In the genomic region with DNA sequence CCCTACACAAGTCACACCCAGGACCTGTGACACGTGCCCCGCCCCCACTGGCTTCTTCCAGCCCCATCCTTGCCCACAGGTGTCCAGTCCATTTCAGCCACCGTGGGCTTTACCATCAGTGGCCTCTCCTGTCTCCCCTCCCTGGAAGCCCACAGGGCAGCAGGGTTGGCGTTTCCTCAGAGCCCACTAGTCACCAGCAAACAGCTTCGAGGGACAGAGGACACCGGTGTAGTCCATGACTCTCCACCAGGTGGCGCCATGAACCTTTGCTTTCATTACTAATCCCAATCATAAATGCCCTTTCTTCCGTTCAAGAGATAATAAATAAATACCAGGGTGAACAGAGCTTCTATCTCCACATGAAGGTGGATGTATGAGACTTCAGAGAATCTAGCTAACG, we compare ENCODE assay signal across 9 mouse cellular contexts. TPM values are rescaled to one million over a fixed set of nuclear protein-coding genes. Genes with fewer than 3 reads are reported as not detected.
DNase-seq lines count a peak whose midpoint lies in the region; ATAC-seq and TF ChIP-seq lines count a peak whose summit lies in the region.
"Had no signal": no experiment of that assay in that cellular context is flagged by ENCODE, and none has a peak within 500 bp of the region (broad histone marks: within the 10 kb centered on the region; RNA-seq: fewer than 3 reads in every experiment).

No protein-coding gene starts in this region.

- H3K36me3 ChIP-seq in heart, adult 2 months (ENCODE audit: control insufficient read depth, insufficient read depth, low read length), result no peaks in the 10 kb centered on the region
- no peaks in the 10 kb centered on the region for H3K36me3 ChIP-seq in embryonic facial prominence, embryonic 10.5 days (replicated peaks)
- H3K36me3 ChIP-seq in hindbrain, embryonic 12.5 days, result no peaks in the 10 kb centered on the region
- no peaks in the 10 kb centered on the region for H3K36me3 ChIP-seq in midbrain, postnatal 0 days (ENCODE audit: insufficient read depth, low read length)
- H3K36me3 ChIP-seq in stomach, postnatal 0 days (ENCODE audit: control insufficient read depth, insufficient read depth, low read length), result no peaks in the 10 kb centered on the region
- H3K36me3 ChIP-seq: limb, embryonic 13.5 days had no signal

- no peaks in the 10 kb centered on the region for H3K27me3 ChIP-seq in heart, adult 2 months (ENCODE audit: control insufficient read depth, insufficient read depth, low read length)
- peaks cover 40% of the 10 kb centered on the region for H3K27me3 ChIP-seq in embryonic facial prominence, embryonic 10.5 days (replicated peaks; ENCODE audit: low read depth, poor library complexity, severe bottlenecking)
- peaks cover 30% of the 10 kb centered on the region for H3K27me3 ChIP-seq in hindbrain, embryonic 12.5 days
- H3K27me3 ChIP-seq in midbrain, postnatal 0 days (ENCODE audit: insufficient read depth, low read length), result no peaks in the 10 kb centered on the region
- no peaks in the 10 kb centered on the region for H3K27me3 ChIP-seq in stomach, postnatal 0 days (ENCODE audit: control insufficient read depth, insufficient read depth, low read length)

- no peaks in the 10 kb centered on the region for H3K79me2 ChIP-seq in heart, adult 2 months (replicated peaks; ENCODE audit: control insufficient read depth, insufficient read depth, low read length)

- TF ChIP-seq POLR2A in heart, adult 2 months (IDR thresholded peaks at IDR 0.05; ENCODE audit: insufficient read depth, low read depth, low read length), result no peak

- H3K4me3 ChIP-seq in heart, adult 2 months, result no peak overlapping the region
- H3K4me3 ChIP-seq in embryonic facial prominence, embryonic 10.5 days, result no peak overlapping the region
- no peak overlapping the region for H3K4me3 ChIP-seq in hindbrain, embryonic 12.5 days
- H3K4me3 ChIP-seq in midbrain, postnatal 0 days (ENCODE audit: low read depth, low read length), result no peak overlapping the region
- no peak overlapping the region for H3K4me3 ChIP-seq in stomach, postnatal 0 days (ENCODE audit: low read depth, low read length)
- H3K4me3 ChIP-seq: limb, embryonic 13.5 days had no signal

- peak; percentile 92 for TF ChIP-seq CTCF in heart, adult 2 months (IDR thresholded peaks at IDR 0.05)
- TF ChIP-seq CTCF in midbrain, postnatal 0 days (IDR thresholded peaks at IDR 0.05), result peak; percentile 96
- peak; percentile 94 for TF ChIP-seq CTCF in stomach, postnatal 0 days (IDR thresholded peaks at IDR 0.05; ENCODE audit: low read depth)

- no peaks in the 10 kb centered on the region for H3K9me3 ChIP-seq in embryonic facial prominence, embryonic 10.5 days
- no peaks in the 10 kb centered on the region for H3K9me3 ChIP-seq in hindbrain, embryonic 12.5 days (replicated peaks)
- H3K9me3 ChIP-seq in midbrain, postnatal 0 days (ENCODE audit: low read length), result no peaks in the 10 kb centered on the region
- no peaks in the 10 kb centered on the region for H3K9me3 ChIP-seq in stomach, postnatal 0 days (ENCODE audit: control insufficient read depth, low read length)
- H3K9me3 ChIP-seq: limb, embryonic 13.5 days had no signal

- no peak overlapping the region for H3K9ac ChIP-seq in heart, adult 2 months (ENCODE audit: low read depth, low read length)
- no peak overlapping the region for H3K9ac ChIP-seq in hindbrain, embryonic 12.5 days
- no peak overlapping the region for H3K9ac ChIP-seq in midbrain, postnatal 0 days (replicated peaks; ENCODE audit: low read length, poor library complexity, severe bottlenecking)
- H3K9ac ChIP-seq in stomach, postnatal 0 days (ENCODE audit: low read length), result no peak overlapping the region
- H3K9ac ChIP-seq: limb, embryonic 13.5 days had no signal

- H3K4me2 ChIP-seq in hindbrain, embryonic 12.5 days (replicated peaks), result no peak overlapping the region
- no peak overlapping the region for H3K4me2 ChIP-seq in midbrain, postnatal 0 days (ENCODE audit: low read depth, low read length, poor library complexity, severe bottlenecking)
- no peak overlapping the region for H3K4me2 ChIP-seq in stomach, postnatal 0 days (replicated peaks; ENCODE audit: low read depth)
- H3K4me2 ChIP-seq: limb, embryonic 13.5 days had no signal

- ATAC-seq in hindbrain, embryonic 12.5 days (ENCODE audit: low FRiP score), result 0 out of 2 replicates have a peak, but pooled peaks have one; percentile 44
- peak; percentile 44; the same call in 1 of the 2 replicates for ATAC-seq in midbrain, postnatal 0 days (ENCODE audit: low FRiP score)
- ATAC-seq in stomach, postnatal 0 days (ENCODE audit: low FRiP score, low TSS enrichment), result no peak; the same call in 1 of the 2 replicates

- H3K4me1 ChIP-seq in heart, adult 2 months (ENCODE audit: control insufficient read depth, insufficient read depth, low read length), result no peaks in the 10 kb centered on the region
- 0 out of 2 replicates have a peak, but pooled peaks cover 4% of the 10 kb centered on the region for H3K4me1 ChIP-seq in embryonic facial prominence, embryonic 10.5 days
- H3K4me1 ChIP-seq in hindbrain, embryonic 12.5 days, result no peaks in the 10 kb centered on the region
- H3K4me1 ChIP-seq in midbrain, postnatal 0 days (ENCODE audit: insufficient read depth, low read length), result no peaks in the 10 kb centered on the region
- no peaks in the 10 kb centered on the region for H3K4me1 ChIP-seq in stomach, postnatal 0 days (replicated peaks; ENCODE audit: control insufficient read depth, insufficient read depth)
- H3K4me1 ChIP-seq: limb, embryonic 13.5 days had no signal

- intact Hi-C loops in heart, adult 2 months (cut with DNase I), result loop anchor here (1.0 to 10.0 kb wide), 2 partner anchors 184 to 354 kb away; partner anchors contain the start of genes 2900026A02Rik and Tmem211
- intact Hi-C loops in heart, postnatal 25 days (cut with DNase I), result loop anchor here (1.0 to 2.0 kb wide), 2 partner anchors 144 to 184 kb away; partner anchors contain the start of gene Grk3
- intact Hi-C loops in left cerebral cortex, postnatal 14 days (cut with DNase I), result loop anchor here (1.0 kb wide), 1 partner anchor 184 kb away; no protein-coding TSS in a partner anchor

- WGBS in heart, adult 2 months, result 24% methylated on average over 9 of the region's 9 CpGs
- WGBS in embryonic facial prominence, embryonic 10.5 days, result 22% methylated on average over 9 of the region's 9 CpGs
- 19% methylated on average over 9 of the region's 9 CpGs for WGBS in hindbrain, embryonic 12.5 days
- WGBS in midbrain, postnatal 0 days, result 22% methylated on average over 9 of the region's 9 CpGs
- 19% methylated on average over 9 of the region's 9 CpGs for WGBS in stomach, postnatal 0 days

- H3K27ac ChIP-seq in heart, adult 2 months, result no peak overlapping the region
- H3K27ac ChIP-seq in embryonic facial prominence, embryonic 10.5 days (replicated peaks), result no peak overlapping the region
- no peak overlapping the region for H3K27ac ChIP-seq in hindbrain, embryonic 12.5 days
- no peak overlapping the region for H3K27ac ChIP-seq in midbrain, postnatal 0 days (ENCODE audit: low read depth, low read length)
- H3K27ac ChIP-seq in stomach, postnatal 0 days (replicated peaks), result no peak overlapping the region
- H3K27ac ChIP-seq: limb, embryonic 13.5 days had no signal

- DNase-seq in heart, adult 2 months, result peak; percentile 48 to 80
- no peak for DNase-seq in heart, postnatal 25 days (ENCODE audit: low spot score)
- DNase-seq in adrenal gland, postnatal 4 days (ENCODE audit: low spot score in 2 of 2), result peak; percentile 41 to 68
- peak; percentile 73 for DNase-seq in embryonic facial prominence, embryonic 10.5 days (ENCODE audit: low spot score)
- peak; percentile 81 to 86 for DNase-seq in left cerebral cortex, postnatal 14 days (ENCODE audit: low spot score in 2 of 2)
- peak; percentile 87 for DNase-seq in midbrain, postnatal 0 days (ENCODE audit: low spot score)
- peak; percentile 72 for DNase-seq in stomach, postnatal 0 days (ENCODE audit: low spot score)

- 0 out of 2 replicates have a peak, but pooled peaks have one; percentile 58 for TF ChIP-seq EP300 in heart, adult 2 months (IDR thresholded peaks at IDR 0.05; ENCODE audit: insufficient read depth, low read depth, low read length)
- no peak for TF ChIP-seq EP300 in stomach, postnatal 0 days (optimal IDR thresholded peaks at IDR 0.05)

RNA-seq across cellular contexts. Expression of gene Myo18b, which starts 25.4 kb away (rescaled TPM):
- 100 to 1,000 TPM; 198 to 235 TPM for total RNA-seq in heart, adult 2 months (2021)
- 74.3 and 111 TPM in 2 replicates for polyA plus RNA-seq in heart, adult 2 months (2012; rRNA removed)
- 100 to 1,000 TPM; 253 to 259 TPM for total RNA-seq in heart, postnatal 25 days (2021)
- 1 to 10 TPM; 2.4 to 6.6 TPM for total RNA-seq in adrenal gland, postnatal 4 days (2021)
- polyA plus RNA-seq in embryonic facial prominence, embryonic 10.5 days (2016; fragmentation: Nextera tagmentation; extraction: Ambion mirVana), result 0.19 TPM in 2 replicates
- polyA plus RNA-seq in hindbrain, embryonic 12.5 days (2016; fragmentation: Nextera tagmentation; extraction: Ambion mirVana), result 1.0 and 2.0 TPM in 2 replicates
- 1 to 10 TPM; 2.8 to 3.0 TPM for total RNA-seq in left cerebral cortex, postnatal 14 days (2021)
- 1.1 and 1.9 TPM in 2 replicates for total RNA-seq in midbrain, postnatal 0 days (2014; rRNA removed)
- 1.3 and 1.7 TPM in 2 replicates for polyA plus RNA-seq in midbrain, postnatal 0 days (2015; fragmentation: Nextera tagmentation; extraction: Ambion mirVana)
- 0.15 and 0.17 TPM in 2 replicates for polyA plus RNA-seq in stomach, postnatal 0 days (2015; fragmentation: Nextera tagmentation; extraction: Ambion mirVana)

Comparison
In these comparisons a context has a peak if more than half of its experiments do, and no peak if none do; other contexts are left out.
1. RNA of gene Myo18b, which starts 25.4 kb away (total RNA-seq): 253 to 259 TPM in heart, postnatal 25 days and 198 to 235 TPM in heart, adult 2 months; 2.4 to 6.6 TPM in adrenal gland, postnatal 4 days, 2.8 to 3.0 TPM in left cerebral cortex, postnatal 14 days and 1.1 to 1.9 TPM in midbrain, postnatal 0 days; every median in the first group is over 10 times any median in the second.
2. Peak in every context shown above with its lines, with median percentiles within 50 percentile points of each other: CTCF ChIP-seq.